Mouse (Mus musculus): Measurements from ENCODE around the gene Adgra3. TPM values are rescaled to one million over a fixed set of nuclear protein-coding genes. Genes with fewer than 3 reads are reported as not detected.

Gene Adgra3
- polyA plus RNA-seq, 1 experiment from 2014 or later, result 6.9 TPM

GRCm38 (mm10) chr5:49999764-50000163 lies 59.0 kb downstream of the Adgra3 start:
- H3K4me1 ChIP-seq (ENCODE audit: control insufficient read depth, insufficient read depth, low read length), result no peaks in the 10 kb centered on the region
- no peak for ATAC-seq (ENCODE audit: insufficient read depth, low FRiP score)

GRCm38 (mm10) chr5:49997019-49997418 lies 61.8 kb downstream of the Adgra3 start:
- no peaks in the 10 kb centered on the region for H3K9me3 ChIP-seq (replicated peaks; ENCODE audit: control insufficient read depth, low read length)
- no peak overlapping the region for H3K4me2 ChIP-seq (ENCODE audit: low read depth, low read length)
- H3K27ac ChIP-seq (ENCODE audit: low read length), result no peak overlapping the region
- ATAC-seq (ENCODE audit: insufficient read depth, low FRiP score), result no peak
- H3K4me3 ChIP-seq (replicated peaks; ENCODE audit: low read length), result no peak overlapping the region
- H3K27me3 ChIP-seq (ENCODE audit: control insufficient read depth, insufficient read depth, low read length), result no peaks in the 10 kb centered on the region
- 86% methylated on average over 6 of the region's 6 CpGs for WGBS
- no peak overlapping the region for H3K9ac ChIP-seq (ENCODE audit: low read length)
- no peaks in the 10 kb centered on the region for H3K36me3 ChIP-seq (ENCODE audit: control insufficient read depth, insufficient read depth, low read length)
- no peaks in the 10 kb centered on the region for H3K4me1 ChIP-seq (ENCODE audit: control insufficient read depth, insufficient read depth, low read length)

More at GRCm38 (mm10) chr5:49999764-50000163, 59.0 kb downstream of the Adgra3 start:
- Histone ChIP-seq H3K36me3 (ENCODE audit: control insufficient read depth, insufficient read depth, low read length) (no peaks in the 10 kb centered on the region), H3K9ac (ENCODE audit: low read length) (no peak overlapping the region), H3K4me3 (replicated peaks; ENCODE audit: low read length) (no peak overlapping the region), H3K4me2 (ENCODE audit: low read depth, low read length) (no peak overlapping the region), H3K9me3 (replicated peaks; ENCODE audit: control insufficient read depth, low read length) (no peaks in the 10 kb centered on the region), H3K27me3 (ENCODE audit: control insufficient read depth, insufficient read depth, low read length) (no peaks in the 10 kb centered on the region), H3K27ac (ENCODE audit: low read length) (no peak overlapping the region)
- 48% methylated on average over 9 of the region's 9 CpGs for WGBS

DNA sequence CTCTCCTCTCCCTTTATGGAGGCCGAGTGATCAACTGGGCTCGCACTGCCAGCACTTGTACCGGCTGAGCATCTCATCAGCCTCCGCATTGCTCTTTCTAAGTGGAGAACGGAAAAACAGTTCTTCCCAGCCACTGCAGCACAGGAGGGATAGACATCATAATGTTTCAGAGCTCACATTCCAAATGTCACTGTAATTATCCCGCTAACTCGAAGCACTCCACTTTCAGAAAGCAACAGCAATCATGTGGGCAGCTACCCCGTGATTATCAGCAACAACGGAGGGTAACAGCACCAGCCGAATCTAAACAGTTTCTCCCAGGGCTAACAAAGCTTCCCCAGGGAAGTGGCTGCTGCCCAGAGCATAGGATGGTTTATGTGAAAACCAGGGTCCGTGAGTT lies 62.3 kb downstream of the Adgra3 start:
- Histone ChIP-seq H3K27ac (ENCODE audit: low read length) (no peak overlapping the region), H3K36me3 (ENCODE audit: control insufficient read depth, insufficient read depth, low read length) (no peaks in the 10 kb centered on the region), H3K9ac (ENCODE audit: low read length) (no peak overlapping the region), H3K4me3 (replicated peaks; ENCODE audit: low read length) (no peak overlapping the region), H3K27me3 (ENCODE audit: control insufficient read depth, insufficient read depth, low read length) (no peaks in the 10 kb centered on the region), H3K4me1 (ENCODE audit: control insufficient read depth, insufficient read depth, low read length) (peaks cover 2% of the 10 kb centered on the region), H3K9me3 (replicated peaks; ENCODE audit: control insufficient read depth, low read length) (no peaks in the 10 kb centered on the region), H3K4me2 (ENCODE audit: low read depth, low read length) (no peak overlapping the region)
- no peak for ATAC-seq (ENCODE audit: insufficient read depth, low FRiP score)
- 64% methylated on average over 11 of the region's 11 CpGs for WGBS

GRCm38 (mm10) chr5:49990737-49991323 lies 68.0 kb downstream of the Adgra3 start:
- no peaks in the 10 kb centered on the region for H3K27me3 ChIP-seq (ENCODE audit: control insufficient read depth, insufficient read depth, low read length)
- no peak overlapping the region for H3K4me3 ChIP-seq (replicated peaks; ENCODE audit: low read length)
- 69% methylated on average over 8 of the region's 8 CpGs for WGBS
- no peaks in the 10 kb centered on the region for H3K36me3 ChIP-seq (ENCODE audit: control insufficient read depth, insufficient read depth, low read length)
- H3K4me2 ChIP-seq (ENCODE audit: low read depth, low read length), result no peak overlapping the region
- no peaks in the 10 kb centered on the region for H3K9me3 ChIP-seq (replicated peaks; ENCODE audit: control insufficient read depth, low read length)
- 0 out of 2 replicates have a peak overlapping the region, but pooled peaks have one; percentile 1 for H3K9ac ChIP-seq (ENCODE audit: low read length)
- H3K27ac ChIP-seq (ENCODE audit: low read length), result peak overlapping the region; percentile 61
- ATAC-seq (ENCODE audit: insufficient read depth, low FRiP score), result peak; percentile 96
- H3K4me1 ChIP-seq (ENCODE audit: control insufficient read depth, insufficient read depth, low read length), result peaks cover 8% of the 10 kb centered on the region

DNA sequence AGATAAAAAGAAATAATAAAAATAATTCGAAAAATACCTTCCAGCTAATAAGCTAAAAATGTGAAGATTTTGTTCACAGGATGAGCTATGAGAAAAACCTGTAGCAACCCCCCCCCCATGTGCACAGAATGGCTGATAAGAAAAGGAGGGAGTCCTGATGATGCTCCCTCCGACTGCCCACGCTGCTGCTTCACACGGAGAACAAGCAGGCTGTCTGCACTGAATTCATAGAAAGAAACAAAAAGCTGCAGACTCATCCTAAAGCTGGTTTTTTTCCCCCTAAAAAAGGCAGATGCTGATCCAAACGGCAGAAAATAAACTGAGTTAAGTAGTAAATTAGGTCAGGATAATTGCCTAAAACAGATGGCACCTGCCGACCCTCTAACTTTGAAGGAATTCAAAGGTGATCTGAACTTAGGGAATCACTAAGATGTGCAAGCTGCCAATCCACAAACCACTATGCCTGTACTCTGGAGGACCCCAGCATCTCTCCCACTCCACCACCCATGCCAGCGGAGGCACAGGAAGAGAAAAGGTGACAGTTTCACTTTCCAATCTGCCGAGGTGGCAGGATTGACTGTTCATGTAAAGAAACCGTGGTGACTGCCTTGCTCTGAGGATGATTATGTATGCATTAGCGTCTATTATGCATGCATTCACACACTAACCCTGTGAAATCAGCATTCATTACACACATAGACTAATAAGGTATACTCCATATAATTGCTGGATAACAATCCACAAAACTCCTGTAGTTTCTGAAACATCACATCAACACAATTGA lies 70.6 kb downstream of the Adgra3 start:
- H3K9ac ChIP-seq (ENCODE audit: low read length), result no peak overlapping the region
- H3K4me3 ChIP-seq (replicated peaks; ENCODE audit: low read length), result no peak overlapping the region
- H3K4me2 ChIP-seq (ENCODE audit: low read depth, low read length), result no peak overlapping the region
- H3K27me3 ChIP-seq (ENCODE audit: control insufficient read depth, insufficient read depth, low read length), result no peaks in the 10 kb centered on the region
- H3K36me3 ChIP-seq (ENCODE audit: control insufficient read depth, insufficient read depth, low read length), result no peaks in the 10 kb centered on the region
- 74% methylated on average over 10 of the region's 10 CpGs for WGBS
- no peaks in the 10 kb centered on the region for H3K9me3 ChIP-seq (replicated peaks; ENCODE audit: control insufficient read depth, low read length)
- ATAC-seq (ENCODE audit: insufficient read depth, low FRiP score), result no peak
- peaks cover 8% of the 10 kb centered on the region for H3K4me1 ChIP-seq (ENCODE audit: control insufficient read depth, insufficient read depth, low read length)
- no peak overlapping the region for H3K27ac ChIP-seq (ENCODE audit: low read length)

DNA sequence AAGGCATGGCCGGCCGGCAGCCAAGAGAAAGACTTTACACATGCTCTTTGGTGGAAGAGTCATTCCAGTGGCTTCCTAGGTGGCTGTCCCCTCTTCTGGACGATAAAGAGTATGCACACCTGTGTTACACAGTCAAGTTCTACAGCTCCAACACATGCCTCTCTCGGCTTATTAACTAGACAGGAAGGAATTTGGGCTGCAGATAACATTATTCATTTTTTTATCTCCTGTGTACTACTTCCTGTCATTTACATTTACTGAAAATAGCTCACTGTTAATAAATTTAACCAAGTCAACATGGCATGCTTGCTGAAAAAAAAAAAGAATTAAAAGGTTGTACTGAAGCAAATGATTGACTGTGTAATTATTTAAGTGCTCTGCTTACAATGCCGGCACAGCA lies 78.1 kb downstream of the Adgra3 start:
- Histone ChIP-seq H3K9ac (ENCODE audit: low read length) (no peak overlapping the region), H3K27me3 (ENCODE audit: control insufficient read depth, insufficient read depth, low read length) (no peaks in the 10 kb centered on the region), H3K4me3 (replicated peaks; ENCODE audit: low read length) (no peak overlapping the region), H3K36me3 (ENCODE audit: control insufficient read depth, insufficient read depth, low read length) (peaks cover 6% of the 10 kb centered on the region), H3K4me2 (ENCODE audit: low read depth, low read length) (no peak overlapping the region), H3K9me3 (replicated peaks; ENCODE audit: control insufficient read depth, low read length) (no peaks in the 10 kb centered on the region), H3K4me1 (ENCODE audit: control insufficient read depth, insufficient read depth, low read length) (peaks cover 5% of the 10 kb centered on the region; the same call in 1 of the 2 replicates), H3K27ac (ENCODE audit: low read length) (no peak overlapping the region)
- 42% methylated on average over 5 of the region's 5 CpGs for WGBS
- ATAC-seq (ENCODE audit: insufficient read depth, low FRiP score), result no peak

- no peaks in the 10 kb centered on the region for H3K27me3 ChIP-seq (ENCODE audit: control insufficient read depth, insufficient read depth, low read length)
- H3K9ac ChIP-seq (ENCODE audit: low read length), result no peak overlapping the region
- WGBS, result 86% methylated on average over 14 of the region's 14 CpGs
- ATAC-seq (ENCODE audit: insufficient read depth, low FRiP score), result no peak
- H3K4me2 ChIP-seq (ENCODE audit: low read depth, low read length), result no peak overlapping the region
- no peak overlapping the region for H3K27ac ChIP-seq (ENCODE audit: low read length)
- no peaks in the 10 kb centered on the region for H3K9me3 ChIP-seq (replicated peaks; ENCODE audit: control insufficient read depth, low read length)
- no peak overlapping the region for H3K4me3 ChIP-seq (replicated peaks; ENCODE audit: low read length)
- peaks cover 6% of the 10 kb centered on the region for H3K36me3 ChIP-seq (ENCODE audit: control insufficient read depth, insufficient read depth, low read length)
- peaks cover 5% of the 10 kb centered on the region; the same call in 1 of the 2 replicates for H3K4me1 ChIP-seq (ENCODE audit: control insufficient read depth, insufficient read depth, low read length)
These were observed 79.6 kb downstream of the Adgra3 start for GRCm38 (mm10) chr5:49979246-49979645.

DNA sequence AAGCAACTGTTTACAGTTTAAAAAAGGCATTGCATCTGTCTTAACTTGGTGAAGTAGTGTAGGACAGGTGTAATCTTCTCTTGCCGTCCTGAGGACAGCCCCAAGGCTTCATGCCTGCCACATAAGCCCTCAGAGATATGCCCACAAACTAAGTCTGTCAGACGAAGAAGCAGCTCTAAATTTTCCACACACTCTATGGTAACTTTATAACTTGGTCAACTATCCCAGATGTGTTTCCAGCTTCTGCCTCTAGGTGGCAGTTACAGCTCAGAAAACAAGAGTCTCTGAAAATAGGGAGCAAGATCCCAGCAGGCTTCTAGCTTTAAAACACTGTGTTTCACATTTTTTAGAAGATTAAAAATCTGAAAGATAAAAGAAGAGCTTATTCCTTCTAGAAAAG lies 82.8 kb downstream of the Adgra3 start:
- H3K36me3 ChIP-seq (ENCODE audit: control insufficient read depth, insufficient read depth, low read length), result peaks cover 6% of the 10 kb centered on the region
- no peak overlapping the region for H3K9ac ChIP-seq (ENCODE audit: low read length)
- H3K4me3 ChIP-seq (replicated peaks; ENCODE audit: low read length), result no peak overlapping the region
- H3K4me2 ChIP-seq (ENCODE audit: low read depth, low read length), result no peak overlapping the region
- no peak overlapping the region for H3K27ac ChIP-seq (ENCODE audit: low read length)
- ATAC-seq (ENCODE audit: insufficient read depth, low FRiP score), result no peak
- H3K4me1 ChIP-seq (ENCODE audit: control insufficient read depth, insufficient read depth, low read length), result peaks cover 5% of the 10 kb centered on the region; the same call in 1 of the 2 replicates
- 57% methylated on average over 2 of the region's 2 CpGs for WGBS
- no peaks in the 10 kb centered on the region for H3K9me3 ChIP-seq (replicated peaks; ENCODE audit: control insufficient read depth, low read length)
- no peaks in the 10 kb centered on the region for H3K27me3 ChIP-seq (ENCODE audit: control insufficient read depth, insufficient read depth, low read length)

DNA sequence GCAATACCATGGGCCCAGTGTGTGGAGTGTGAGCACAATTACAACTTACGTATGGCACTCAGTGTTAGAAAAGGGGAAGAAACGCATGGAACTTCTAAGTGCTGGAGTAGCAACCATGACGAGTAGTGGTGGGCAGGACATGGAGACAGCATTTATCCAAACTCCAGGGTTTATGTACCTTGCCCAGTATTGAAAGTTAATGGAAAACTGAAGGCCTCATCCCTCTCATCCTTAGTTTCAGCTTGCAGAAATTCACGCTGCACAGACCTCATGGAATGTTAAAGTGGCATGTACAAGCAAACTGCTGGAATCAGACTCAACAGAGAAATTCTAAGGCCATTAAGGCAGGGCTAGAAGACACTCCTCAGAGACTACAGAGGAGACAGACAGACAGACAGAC lies 84.6 kb downstream of the Adgra3 start:
- WGBS, result 86% methylated on average over 4 of the region's 4 CpGs
- H3K4me3 ChIP-seq (replicated peaks; ENCODE audit: low read length), result no peak overlapping the region
- no peak for ATAC-seq (ENCODE audit: insufficient read depth, low FRiP score)
- H3K27me3 ChIP-seq (ENCODE audit: control insufficient read depth, insufficient read depth, low read length), result no peaks in the 10 kb centered on the region
- peaks cover 6% of the 10 kb centered on the region for H3K36me3 ChIP-seq (ENCODE audit: control insufficient read depth, insufficient read depth, low read length)
- no peak overlapping the region for H3K4me2 ChIP-seq (ENCODE audit: low read depth, low read length)
- no peak overlapping the region for H3K9ac ChIP-seq (ENCODE audit: low read length)
- no peaks in the 10 kb centered on the region for H3K4me1 ChIP-seq (ENCODE audit: control insufficient read depth, insufficient read depth, low read length)
- no peak overlapping the region for H3K27ac ChIP-seq (ENCODE audit: low read length)
- H3K9me3 ChIP-seq (replicated peaks; ENCODE audit: control insufficient read depth, low read length), result no peaks in the 10 kb centered on the region

Data from stomach, embryonic 16.5 days (tissue).